Mouse (Mus musculus): ENCODE measurements around the gene Tbx10.

- TF ChIP-seq SRF (IDR thresholded peaks at IDR 0.05; ENCODE audit: control insufficient read depth, insufficient read length, low read depth) (no peak), MAX (IDR thresholded peaks at IDR 0.05; ENCODE audit: low read depth) (no peak), E2F4 (IDR thresholded peaks at IDR 0.05; ENCODE audit: insufficient read depth) (no peak), TCF12 (IDR thresholded peaks at IDR 0.05; ENCODE audit: insufficient read depth, poor library complexity, severe bottlenecking) (no peak), POLR2A (IDR thresholded peaks at IDR 0.05; ENCODE audit: insufficient read length, low read depth) (no peak), USF1 (IDR thresholded peaks at IDR 0.05; ENCODE audit: low read depth) (no peak)
These were observed 41.2 kb downstream of the Tbx10 start for GRCm38 (mm10) chr19:4033742-4034141.
